Mouse (Mus musculus): Measurements from ENCODE around the gene Triap1.
"Not testable (repeated sequence)": the region's sequence is repeated elsewhere in the genome, so short reads cannot be mapped to it uniquely, and the experiment has no call there.

Gene Triap1

DNA sequence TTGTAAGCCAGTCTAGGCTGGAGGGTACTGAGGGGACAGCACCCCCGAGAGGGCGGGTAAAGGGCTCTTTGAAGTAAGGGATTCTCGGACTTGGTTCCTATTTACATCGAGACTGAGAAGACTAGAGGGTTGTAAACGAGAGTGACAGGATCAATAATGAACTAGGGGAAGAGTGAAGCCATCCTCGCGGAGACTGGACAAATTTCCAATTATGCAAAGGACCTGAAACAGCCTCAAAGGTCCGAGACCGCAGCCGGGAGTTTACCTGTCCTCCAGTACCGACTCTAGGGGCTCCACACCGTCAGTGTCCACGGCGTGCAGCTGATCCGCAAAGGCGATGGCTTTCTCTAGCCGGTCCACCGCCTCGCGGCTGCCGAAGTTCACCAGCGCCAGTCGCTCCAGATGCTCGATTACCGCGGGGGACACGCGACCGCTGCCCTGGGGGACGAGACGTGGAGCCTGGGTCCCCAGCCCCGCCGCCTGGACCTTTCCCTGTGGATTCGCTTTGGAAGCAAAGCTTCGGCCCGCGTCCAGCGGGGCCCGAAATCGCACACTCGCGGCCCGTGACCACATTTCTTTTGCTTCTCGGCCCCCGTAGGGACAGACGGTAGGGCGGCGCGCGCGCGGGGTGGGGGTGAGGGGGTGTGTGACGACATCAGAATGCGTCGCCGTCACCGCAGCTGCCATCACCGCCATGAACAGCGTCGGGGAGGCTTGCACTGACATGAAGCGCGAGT lies at the start of gene Triap1, which contains the start of gene Gatc:
Gene Triap1 (plus strand): TSS at position 649 of the 737 bp plus-strand sequence.
Gene Gatc (minus strand): TSS at position 602 of the 737 bp plus-strand sequence.
- DNase-seq (ENCODE audit: low spot score in 2 of 2) = peak; percentile 76 to 84

DNA sequence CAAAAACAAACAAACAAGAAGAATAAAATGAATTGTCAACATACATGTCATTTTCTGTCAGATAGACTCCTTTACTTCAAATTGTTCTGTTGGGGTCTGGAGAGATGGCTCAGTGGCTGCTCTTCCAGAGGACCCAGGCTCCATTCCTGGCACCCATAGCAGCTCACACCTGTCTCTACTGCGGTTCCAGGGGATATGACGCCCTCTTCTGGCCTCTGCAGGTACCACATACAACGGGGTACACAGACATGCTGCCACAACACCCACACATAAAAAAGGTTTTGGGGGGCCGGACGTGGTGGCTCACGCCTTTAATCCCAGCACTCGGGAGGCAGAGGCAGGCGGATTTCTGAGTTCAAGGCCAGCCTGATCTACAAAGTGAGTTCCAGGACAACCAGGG lies 46.9 kb upstream of the Triap1 start:
- no peak for DNase-seq (ENCODE audit: low spot score in 2 of 2)

DNA sequence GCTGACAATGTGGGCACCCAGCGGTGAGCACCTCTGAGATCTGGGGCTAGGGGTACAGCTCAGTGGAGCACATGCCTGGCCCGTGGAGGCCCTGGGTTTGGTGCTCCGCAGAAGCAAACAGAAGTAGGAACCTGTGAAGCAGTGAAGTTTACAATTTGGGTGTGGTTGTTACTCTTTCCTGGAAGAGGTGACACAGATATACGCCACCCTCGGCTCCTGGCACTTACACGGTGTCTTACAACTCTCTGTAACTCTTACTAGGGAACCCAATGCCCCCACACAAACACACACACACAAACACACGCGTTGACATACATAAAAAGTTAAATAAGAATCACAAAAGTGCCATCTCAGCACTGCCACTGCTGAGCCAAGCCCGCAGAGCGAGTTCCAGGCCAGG lies 44.7 kb upstream of the Triap1 start:
- no peak for DNase-seq (ENCODE audit: low spot score in 2 of 2)

DNA sequence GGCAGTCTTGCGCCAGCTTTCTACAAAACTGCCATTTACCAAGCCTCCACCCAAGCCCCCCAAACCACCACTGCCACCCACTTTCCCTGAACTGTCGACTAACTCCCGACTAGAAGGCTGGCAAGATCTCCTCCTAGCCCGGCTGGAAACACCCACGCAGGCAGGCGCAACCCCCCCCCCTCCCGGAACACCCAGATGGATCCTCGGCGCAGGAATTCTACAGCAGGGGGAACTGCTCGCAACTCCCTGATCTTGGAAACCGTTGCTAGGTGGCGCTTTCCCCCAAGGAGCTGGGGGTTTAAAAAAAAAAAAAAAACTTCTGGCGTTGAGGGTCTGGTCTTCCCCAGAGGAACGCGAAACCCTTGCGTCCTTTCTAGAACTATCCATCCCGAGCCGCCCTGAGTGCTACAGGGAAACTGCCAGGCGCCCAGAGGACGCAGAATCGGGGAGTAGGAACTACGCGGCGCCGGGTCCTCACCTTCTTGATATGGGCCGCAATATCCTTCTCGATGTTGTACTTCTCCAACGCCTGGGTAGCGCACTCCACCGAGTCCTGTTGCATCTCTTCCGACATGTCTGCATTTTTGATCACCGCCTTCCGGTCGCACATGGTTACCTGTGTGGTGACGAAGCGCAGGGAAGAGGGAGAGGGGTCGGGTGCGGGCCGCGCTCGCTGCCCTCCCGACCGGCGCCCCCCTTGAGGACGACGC lies 40.8 kb upstream of the Triap1 start:
- DNase-seq (ENCODE audit: low spot score in 2 of 2) = peak in 1 of 2 experiments; percentile 24

DNA sequence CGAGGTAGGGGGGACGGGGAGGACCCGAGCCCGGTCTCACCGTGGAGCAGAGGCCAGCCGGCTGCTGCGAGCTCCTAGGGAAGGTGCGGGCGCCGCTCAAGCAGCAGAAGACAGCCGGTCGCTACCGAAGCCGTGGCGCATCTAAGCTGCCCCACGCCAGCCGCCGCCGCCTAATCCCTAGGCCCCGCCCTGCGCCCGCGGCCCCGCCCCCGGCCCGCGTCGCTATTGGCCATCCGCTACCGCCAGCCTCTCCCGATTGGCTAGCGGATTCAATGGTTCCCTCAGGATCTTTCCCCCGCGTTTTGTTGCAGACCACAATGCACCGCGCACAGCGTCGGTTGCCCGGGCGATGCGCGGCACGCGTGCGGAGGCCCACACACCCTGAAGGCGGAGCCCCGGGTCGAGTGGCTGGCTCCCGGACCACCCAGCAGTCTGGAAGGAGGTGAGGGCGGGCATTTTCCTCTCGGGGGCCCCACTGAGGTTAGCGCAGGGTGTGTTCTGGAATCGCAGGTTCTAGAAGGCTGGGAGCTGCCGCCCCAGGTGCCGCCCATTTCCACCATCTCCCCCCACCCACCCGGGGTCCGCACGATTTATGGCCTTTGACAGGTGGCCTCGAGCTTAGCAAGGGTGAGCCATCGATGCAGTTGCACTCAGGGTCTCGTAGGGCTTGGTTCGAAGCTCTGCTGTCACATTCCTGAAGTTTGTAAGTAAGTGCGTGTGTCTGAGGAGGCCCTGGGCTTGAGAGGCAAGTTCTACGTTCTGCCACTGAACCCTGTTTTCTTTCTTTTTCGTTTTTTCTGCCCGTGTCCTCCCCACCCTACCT lies 40.0 kb upstream of the Triap1 start, which contains the start of gene Dynll1:
Gene Dynll1 (minus strand): TSS at position 208 of the 823 bp plus-strand sequence.
- peak; percentile 99 for DNase-seq (ENCODE audit: low spot score in 2 of 2)

DNA sequence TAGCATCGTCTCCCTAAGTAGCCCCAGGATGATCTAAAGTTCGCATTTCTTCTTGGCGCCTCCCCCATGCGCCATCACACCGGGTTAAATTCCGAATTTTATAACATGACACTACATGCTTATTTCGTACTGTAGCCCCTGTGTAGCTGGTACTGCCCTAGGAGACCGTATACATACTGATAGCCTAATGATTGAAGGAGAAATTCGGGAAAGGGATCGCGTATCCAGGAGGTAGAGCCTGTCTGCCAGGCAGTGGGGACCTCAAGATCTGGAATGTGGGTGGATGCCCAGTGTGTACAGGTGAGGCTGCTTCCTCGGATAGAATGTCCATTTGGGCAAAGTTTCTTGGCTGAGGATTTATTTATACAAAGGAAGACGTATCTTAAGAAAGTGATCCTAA lies 39.4 kb upstream of the Triap1 start:
- no peak for DNase-seq (ENCODE audit: low spot score in 2 of 2)

DNA sequence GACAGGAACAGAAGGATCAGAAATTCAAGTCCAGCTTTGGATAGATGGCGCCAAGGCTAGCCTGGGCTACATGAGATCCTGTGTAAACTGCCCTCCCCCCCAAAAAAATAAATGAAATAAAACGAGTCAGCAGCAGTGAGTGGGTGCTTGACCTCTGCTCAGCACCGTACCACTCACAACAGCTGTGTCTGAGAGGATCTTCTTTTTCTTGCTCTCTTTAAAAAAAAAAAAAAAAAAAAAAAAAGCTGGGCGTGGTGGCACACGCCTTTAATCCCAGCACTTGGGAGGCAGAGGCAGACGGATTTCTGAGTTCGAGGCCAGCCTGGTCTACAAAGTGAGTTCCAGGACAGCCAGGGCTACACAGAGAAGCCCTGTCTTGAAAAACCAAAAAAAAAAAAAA lies 38.8 kb upstream of the Triap1 start:
- DNase-seq (ENCODE audit: low spot score in 2 of 2) = not testable (repeated sequence)

DNA sequence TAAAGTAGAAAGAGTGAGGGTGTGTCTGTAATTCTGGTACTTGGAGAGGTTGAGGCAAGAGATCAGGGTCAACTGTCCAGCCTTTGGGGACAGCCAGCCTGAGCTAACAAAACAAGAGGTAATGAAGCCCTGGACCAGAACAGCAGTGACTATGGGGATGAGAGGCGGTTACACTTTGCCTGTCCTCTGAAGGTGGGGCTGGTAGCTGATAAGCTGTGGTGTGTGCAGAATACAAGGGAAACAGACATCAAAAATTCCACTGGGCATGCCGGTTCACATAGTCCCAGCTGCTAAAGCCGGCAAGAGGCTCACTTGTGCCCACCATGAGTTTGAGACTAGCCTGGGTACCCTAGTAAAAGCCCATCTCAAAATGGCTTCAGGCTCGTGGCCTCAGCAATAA lies 28.7 kb upstream of the Triap1 start:
- DNase-seq (ENCODE audit: low spot score in 2 of 2) = no peak

DNA sequence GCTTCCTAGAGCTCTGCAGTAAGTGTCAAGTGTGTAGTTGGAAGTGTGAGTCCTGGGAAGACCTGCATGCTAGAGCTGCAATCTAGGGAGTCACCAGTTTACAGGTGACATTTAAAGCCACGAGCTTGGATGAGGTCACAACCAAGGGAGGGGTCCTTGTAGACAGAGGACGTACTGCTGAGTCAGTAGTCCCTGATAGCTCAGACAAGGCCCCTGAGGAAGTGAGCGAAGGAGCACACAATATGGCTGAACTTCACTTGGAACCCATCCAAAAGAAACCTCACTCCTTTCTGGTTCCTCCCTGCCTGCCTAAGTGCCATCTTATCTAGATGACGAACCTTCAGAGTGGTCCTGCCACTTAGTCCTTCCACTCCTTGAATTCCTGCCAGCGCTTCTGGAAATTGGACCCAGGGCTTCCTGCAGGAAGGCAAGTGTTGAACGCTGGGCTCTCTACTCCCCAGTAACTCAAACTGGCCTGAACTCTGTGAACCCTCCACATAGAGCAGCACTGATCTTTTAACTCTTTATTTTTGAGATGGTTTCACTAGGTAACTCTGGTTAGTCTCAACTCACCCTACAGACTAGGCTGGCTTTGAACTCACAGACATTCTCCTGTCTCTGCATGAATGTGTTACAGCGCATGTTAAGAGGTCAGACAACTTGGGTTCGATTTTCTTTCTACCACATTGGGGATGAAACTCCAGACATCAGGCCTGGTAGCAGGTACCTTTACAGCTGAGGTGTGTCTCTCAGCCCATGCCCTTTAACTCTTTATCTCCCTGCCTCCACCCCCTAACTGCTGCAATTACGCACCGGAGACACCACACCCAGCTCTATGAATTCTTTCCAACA lies 28.0 kb upstream of the Triap1 start:
- DNase-seq (ENCODE audit: low spot score in 2 of 2) = no peak

DNA sequence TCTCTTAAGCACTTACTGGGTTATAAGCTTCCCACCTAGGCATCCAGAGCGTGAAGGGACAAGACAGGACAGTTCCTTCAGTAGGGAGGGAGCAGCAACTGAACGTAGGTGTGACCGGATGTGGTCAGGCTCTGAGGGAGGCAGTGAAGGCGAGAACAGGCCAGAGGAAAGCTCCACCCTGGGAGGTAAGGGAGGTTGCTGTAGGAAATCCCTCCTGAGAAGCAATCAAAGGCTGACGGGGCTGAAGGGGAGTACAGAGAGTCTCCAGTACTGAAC lies 27.4 kb upstream of the Triap1 start:
- DNase-seq (ENCODE audit: low spot score in 2 of 2) = no peak

DNA sequence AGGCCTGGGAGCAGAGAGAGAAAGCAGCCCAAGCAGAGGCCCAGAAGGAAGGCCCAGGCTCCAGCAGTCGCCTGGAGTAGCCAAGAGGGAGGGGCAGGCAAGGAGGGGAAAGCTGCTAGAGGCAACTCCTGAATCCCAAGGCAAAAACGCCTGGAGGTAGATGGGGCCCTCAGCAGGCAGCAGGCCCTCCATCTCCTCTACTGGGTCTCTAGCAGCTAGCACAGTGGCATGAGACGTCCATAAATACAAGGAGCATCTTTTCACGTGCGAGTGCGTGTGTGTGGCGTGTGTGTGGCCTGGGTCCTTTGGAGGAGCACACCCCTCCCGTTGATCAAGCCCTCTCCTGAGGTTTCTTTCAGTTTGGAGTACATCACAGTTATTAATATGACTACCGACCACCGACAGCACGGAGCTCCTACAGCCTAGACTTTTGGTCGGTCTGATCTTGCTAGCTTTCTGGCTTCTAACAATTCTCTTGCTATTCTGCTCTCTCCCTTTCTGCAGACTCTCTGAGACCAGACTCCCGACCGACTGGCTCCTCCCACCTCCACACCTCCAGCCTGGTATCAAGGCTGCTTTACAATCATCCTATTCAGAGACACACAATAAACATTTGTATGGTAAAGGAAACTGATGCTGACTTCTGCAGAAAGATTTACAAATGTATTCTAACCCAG lies 23.9 kb upstream of the Triap1 start:
- DNase-seq (ENCODE audit: low spot score in 2 of 2) = no peak

DNA sequence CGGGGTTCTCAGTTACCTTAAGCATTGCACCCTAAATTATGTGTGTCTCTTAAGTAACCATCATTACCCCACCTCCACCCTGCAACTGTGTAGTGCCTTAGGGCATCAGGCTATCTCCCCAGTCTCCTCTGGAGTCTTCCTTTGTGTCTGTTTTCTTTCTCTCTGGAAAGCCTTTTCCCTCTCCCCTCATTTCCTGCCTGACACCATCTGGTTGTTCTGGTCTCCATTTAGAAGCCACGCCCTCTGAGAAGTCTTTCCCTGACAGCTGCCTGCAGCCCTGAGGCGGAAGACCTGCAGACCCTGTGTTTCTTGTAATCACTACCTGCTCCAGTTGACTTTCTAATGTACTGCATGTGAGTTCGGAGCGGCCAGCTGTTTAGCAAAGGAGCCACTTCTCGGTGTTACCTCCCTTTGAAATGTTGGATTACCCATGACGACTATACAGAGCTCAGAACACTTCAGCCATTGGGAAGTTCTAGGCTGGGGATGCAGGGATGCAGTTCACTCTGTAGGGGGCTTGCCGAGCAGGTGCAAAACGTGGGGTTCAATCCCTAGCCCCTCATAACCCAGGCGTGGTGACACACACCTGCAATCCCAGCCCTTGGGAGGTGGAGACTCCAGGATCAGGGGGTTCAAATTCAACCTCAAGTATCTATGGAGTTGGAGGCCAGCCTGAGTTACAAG lies 23.2 kb upstream of the Triap1 start:
- DNase-seq (ENCODE audit: low spot score in 2 of 2) = no peak

DNA sequence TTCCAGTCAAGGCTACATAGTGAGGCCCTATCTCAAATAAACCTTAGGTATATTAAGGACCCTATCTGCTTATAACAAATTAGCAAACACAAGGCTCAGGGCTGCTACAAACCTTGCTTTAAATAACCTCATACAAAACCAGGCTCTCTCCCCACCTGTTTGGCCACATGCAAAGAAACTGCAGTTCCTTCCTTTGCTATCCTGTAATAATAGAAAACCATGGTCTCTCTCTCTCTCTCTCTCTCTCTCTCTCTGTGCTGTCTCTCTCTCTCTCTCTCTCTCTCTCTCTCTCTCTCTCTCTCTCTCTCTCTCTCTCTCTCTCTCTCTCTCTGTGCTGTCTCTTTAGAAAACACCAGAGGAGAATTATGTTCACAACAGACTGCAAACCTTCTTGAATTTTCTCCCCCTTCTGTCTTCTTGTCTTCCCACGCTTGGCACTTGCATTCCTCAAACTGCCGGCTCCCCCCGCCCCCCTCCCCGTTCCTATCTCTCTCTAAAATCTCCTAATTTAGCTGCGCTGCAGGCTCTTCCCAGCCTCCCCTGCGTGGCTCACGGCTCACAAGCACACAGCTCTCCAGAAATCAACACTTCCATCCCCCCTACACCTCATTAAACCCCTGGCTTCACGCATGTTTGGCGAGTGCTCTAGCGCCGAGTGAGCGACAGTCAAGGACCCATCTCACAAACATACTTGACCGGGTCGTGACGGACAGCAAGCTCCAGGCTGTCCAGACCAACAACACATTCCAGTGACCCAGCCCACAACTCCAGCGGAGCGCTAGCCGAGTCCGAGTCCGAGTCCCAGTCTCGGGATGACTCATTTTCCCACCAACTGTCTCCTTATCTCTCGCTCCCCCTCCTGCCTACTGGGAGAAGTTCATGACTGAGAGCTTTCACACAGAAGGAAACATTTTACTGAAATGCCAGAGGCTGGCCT lies 21.8 kb upstream of the Triap1 start:
- peak in 1 of 2 experiments; percentile 12 for DNase-seq (ENCODE audit: low spot score in 2 of 2)

DNA sequence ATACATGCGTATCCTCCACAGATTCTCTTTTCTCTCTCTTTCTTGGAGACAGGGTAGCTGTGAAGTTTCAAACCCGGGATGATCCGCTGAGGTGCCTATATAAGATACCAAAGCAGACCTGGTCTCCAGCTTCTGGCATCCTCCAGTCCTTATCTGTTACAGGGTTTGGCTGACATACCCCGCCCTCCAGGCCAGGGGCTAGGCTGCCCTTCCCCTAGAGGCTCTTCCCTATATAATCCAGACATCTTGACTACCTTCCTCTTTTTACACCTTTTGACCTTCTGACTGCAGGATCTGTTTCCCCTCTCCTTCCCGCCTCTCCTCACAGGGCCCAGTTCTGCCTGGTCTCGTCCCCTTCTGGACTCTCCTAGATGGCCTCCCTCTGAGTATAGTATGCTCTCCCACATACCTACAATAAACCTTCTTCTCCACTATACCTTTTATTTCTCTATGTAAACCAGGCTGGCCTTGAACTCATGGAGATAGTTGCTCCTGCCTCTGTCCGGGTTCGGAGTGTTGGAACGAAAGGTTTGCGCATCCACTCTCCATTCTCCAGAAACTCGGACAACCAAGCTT lies 14.7 kb upstream of the Triap1 start:
- peak; percentile 13 to 19 for DNase-seq (ENCODE audit: low spot score in 2 of 2)

DNA sequence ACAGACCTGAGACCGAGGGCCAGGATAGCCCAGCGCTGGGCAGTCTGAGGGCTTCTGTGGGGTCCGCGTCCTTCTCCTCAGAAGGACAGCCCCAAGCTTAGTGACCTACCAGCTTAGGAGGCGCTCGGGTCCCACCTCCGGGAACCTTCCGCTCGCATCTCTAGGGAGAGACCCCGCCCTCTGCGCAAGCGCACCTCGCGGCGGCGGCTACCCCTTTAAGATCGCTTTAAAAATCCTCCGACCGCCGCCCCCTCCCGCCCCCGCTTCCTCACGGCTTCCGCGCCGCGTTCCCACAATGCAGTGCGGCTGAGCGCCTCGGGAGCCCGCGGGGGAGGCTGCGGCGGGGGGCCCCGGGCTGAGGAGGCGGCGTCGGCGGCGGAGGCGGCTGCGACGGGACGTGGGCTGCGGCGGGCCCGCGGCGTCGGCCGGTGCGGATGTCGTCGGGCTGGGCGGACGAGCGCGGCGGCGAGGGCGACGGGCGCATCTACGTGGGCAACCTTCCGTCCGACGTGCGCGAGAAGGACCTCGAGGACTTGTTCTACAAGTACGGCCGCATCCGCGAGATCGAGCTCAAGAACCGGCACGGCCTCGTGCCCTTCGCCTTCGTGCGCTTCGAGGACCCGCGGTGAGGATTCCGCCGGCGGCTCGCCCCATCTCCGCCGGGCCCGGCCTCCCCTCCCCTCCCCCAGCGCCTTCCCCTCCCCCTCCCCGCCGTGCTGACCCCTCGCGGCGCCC lies 14.0 kb upstream of the Triap1 start, which contains the start of gene Srsf9:
Gene Srsf9 (plus strand): TSS at position 303 of the 735 bp plus-strand sequence.
- peak; percentile 94 for DNase-seq (ENCODE audit: low spot score in 2 of 2)

DNA sequence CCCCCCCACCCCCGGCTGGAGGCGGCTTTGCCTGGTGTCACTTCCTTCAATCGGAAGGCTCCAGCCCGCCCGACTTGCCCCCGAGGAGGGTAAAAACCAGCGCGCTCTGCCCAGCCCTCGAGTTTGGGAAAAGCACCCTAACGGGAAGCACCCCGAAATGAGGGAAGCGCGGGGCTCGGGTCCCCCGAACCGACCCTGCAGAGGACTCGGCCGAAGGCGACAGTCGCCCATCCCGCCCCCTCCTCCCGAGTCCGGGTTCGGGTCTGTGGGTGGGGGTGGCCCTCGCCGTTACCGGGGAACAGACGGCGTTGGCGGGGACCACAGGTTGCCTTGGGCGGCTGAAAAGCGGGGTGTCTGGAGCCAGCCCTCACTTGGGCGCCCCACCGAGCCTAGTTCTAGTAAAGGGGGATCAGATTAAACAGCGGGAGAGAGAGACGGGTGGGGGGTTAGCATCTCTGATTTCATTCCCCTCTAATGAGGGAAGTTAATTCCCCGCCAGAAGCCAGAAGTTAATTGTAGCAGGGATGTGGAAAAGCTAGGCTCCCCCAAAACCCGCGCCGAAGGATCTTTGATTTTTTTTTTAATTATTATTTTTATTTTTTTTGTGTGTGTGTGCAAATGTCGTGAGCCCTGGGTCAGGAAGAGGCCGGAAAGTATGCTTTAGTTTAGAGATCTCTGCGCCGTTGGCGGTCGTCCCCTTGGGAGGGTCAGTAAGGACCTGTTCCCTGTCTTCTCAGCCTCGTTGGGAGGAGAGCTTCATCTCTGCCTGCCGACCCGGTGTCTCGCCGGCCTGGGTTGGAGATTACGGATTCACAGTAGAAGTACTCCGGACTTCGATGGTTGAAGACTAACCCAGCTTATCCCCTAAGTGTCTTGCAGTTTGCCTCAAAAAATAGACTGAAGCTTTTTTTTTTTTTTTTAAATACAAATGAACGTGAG lies 13.1 kb upstream of the Triap1 start:
- DNase-seq (ENCODE audit: low spot score in 2 of 2) = peak; percentile 26 to 35

DNA sequence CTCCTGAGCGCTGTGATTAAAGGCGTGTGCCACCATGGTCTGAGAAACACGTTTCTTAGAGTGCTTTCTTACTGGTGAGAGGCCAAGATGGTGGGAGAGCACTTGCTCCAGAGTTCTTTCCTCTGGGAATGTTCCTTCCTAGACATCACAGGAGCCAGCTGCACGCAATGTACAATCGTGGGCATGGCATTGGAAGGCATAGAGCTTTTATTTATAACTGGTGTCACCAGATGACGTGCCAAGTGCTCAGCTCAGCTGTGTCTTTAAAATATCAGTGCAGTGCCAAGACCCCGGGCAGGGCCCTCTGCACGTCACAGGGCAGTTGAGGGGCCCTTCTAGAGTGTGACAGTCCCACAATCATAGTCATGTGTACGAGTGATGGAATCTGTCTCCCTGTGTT lies 10.1 kb upstream of the Triap1 start:
- no peak for DNase-seq (ENCODE audit: low spot score in 2 of 2)
